Mouse (Mus musculus): ENCODE results near the gene Tbk1. TPM values are rescaled to one million over a fixed set of nuclear protein-coding genes. Genes with fewer than 3 reads are reported as not detected.

Gene Tbk1
- polyA plus RNA-seq (2012; rRNA removed): 6.6 and 13.6 TPM in 2 replicates
- 17.1 and 18.0 TPM in 2 replicates for polyA plus RNA-seq (2014; fragmentation: Nextera tagmentation; extraction: Ambion mirVana)

GRCm38 (mm10) chr10:121586675-121587370 is at the start of gene Tbk1:
Gene Tbk1 (minus strand): TSS chr10:121586787.
- peak within 1 kb of the TSS; percentile 92 for H3K9ac ChIP-seq (replicated peaks)
- peaks cover 9 to 12% of the 10 kb centered on the region in 2 experiments for H3K4me1 ChIP-seq (replicated peaks; ENCODE audit: control insufficient read depth in 2 of 2, insufficient read depth in 2 of 2, low read length in 1 of 2)
- DNase-seq (ENCODE audit: low read depth in 3 of 3, low spot score in 3 of 3) (peak; percentile 80 to 82 (median 80)), ATAC-seq (ENCODE audit: insufficient read depth) (peak; percentile 98)
- H3K36me3 ChIP-seq (replicated peaks; ENCODE audit: control insufficient read depth, insufficient read depth, low read depth): peaks cover 24% of the 10 kb centered on the region
- WGBS (ENCODE audit: insufficient replicate concordance): under 1% methylated on average over 58 of the region's 58 CpGs
- H3K27ac ChIP-seq: peak within 1 kb of the TSS; percentile 62
- TF ChIP-seq EP300 (IDR thresholded peaks at IDR 0.05; ENCODE audit: low read depth) (no peak), CTCF (IDR thresholded peaks at IDR 0.05; ENCODE audit: low read depth) (0 out of 2 replicates have a peak, but pooled peaks have one; percentile 2)
- H3K4me2 ChIP-seq (ENCODE audit: low read depth): peak within 1 kb of the TSS; percentile 84
- H3K9me3 ChIP-seq (ENCODE audit: control insufficient read depth, low read length): no peaks in the 10 kb centered on the region
- peak within 1 kb of the TSS; percentile 75 to 98 for H3K4me3 ChIP-seq (ENCODE audit: insufficient read depth in 1 of 2, low read depth in 2 of 2, low read length in 2 of 2)
- no peaks in the 10 kb centered on the region for H3K27me3 ChIP-seq (ENCODE audit: control insufficient read depth, insufficient read depth, low read length)

- no peak overlapping the region for H3K27ac ChIP-seq
- H3K9ac ChIP-seq (replicated peaks): no peak overlapping the region
- no peak for ATAC-seq (ENCODE audit: insufficient read depth)
- peaks cover 9% of the 10 kb centered on the region for H3K27me3 ChIP-seq (ENCODE audit: control insufficient read depth, insufficient read depth, low read length)
- WGBS (ENCODE audit: insufficient replicate concordance): 71% methylated on average over 6 of the region's 6 CpGs
- H3K4me1 ChIP-seq (replicated peaks; ENCODE audit: control insufficient read depth in 2 of 2, insufficient read depth in 2 of 2, low read length in 1 of 2): peaks cover 0 to 4% of the 10 kb centered on the region in 2 experiments; a peak in 1 of 4 replicates
- no peak overlapping the region for H3K4me2 ChIP-seq (ENCODE audit: low read depth)
- H3K36me3 ChIP-seq (replicated peaks; ENCODE audit: control insufficient read depth, insufficient read depth, low read depth): no peaks in the 10 kb centered on the region
- TF ChIP-seq EP300 (IDR thresholded peaks at IDR 0.05; ENCODE audit: low read depth) (no peak), CTCF (IDR thresholded peaks at IDR 0.05; ENCODE audit: low read depth) (no peak)
- H3K9me3 ChIP-seq (ENCODE audit: control insufficient read depth, low read length): no peaks in the 10 kb centered on the region
- no peak overlapping the region for H3K4me3 ChIP-seq (ENCODE audit: insufficient read depth in 1 of 2, low read depth in 2 of 2, low read length in 2 of 2)
- no peak for DNase-seq (ENCODE audit: low read depth in 3 of 3, low spot score in 3 of 3)
Observed at GRCm38 (mm10) chr10:121636276-121636675, 49.7 kb upstream of the Tbk1 start.

- Histone ChIP-seq H3K27me3 (ENCODE audit: control insufficient read depth, insufficient read depth, low read length) (no peaks in the 10 kb centered on the region; the same call in 1 of the 2 replicates), H3K4me3 (ENCODE audit: insufficient read depth in 1 of 2, low read depth in 2 of 2, low read length in 2 of 2) (no peak overlapping the region), H3K36me3 (replicated peaks; ENCODE audit: control insufficient read depth, insufficient read depth, low read depth) (no peaks in the 10 kb centered on the region), H3K4me2 (ENCODE audit: low read depth) (no peak overlapping the region), H3K9me3 (ENCODE audit: control insufficient read depth, low read length) (no peaks in the 10 kb centered on the region), H3K9ac (replicated peaks) (no peak overlapping the region), H3K4me1 (replicated peaks; ENCODE audit: control insufficient read depth in 2 of 2, insufficient read depth in 2 of 2, low read length in 1 of 2) (no peaks in the 10 kb centered on the region), H3K27ac (no peak overlapping the region)
- TF ChIP-seq CTCF (IDR thresholded peaks at IDR 0.05; ENCODE audit: low read depth) (no peak), EP300 (IDR thresholded peaks at IDR 0.05; ENCODE audit: low read depth) (no peak)
- WGBS (ENCODE audit: insufficient replicate concordance): 13% methylated on average over 1 of the region's 1 CpGs
- DNase-seq (ENCODE audit: low read depth in 3 of 3, low spot score in 3 of 3): no peak
- ATAC-seq (ENCODE audit: insufficient read depth): no peak
Observed at GRCm38 (mm10) chr10:121634159-121634558, 47.6 kb upstream of the Tbk1 start.

DNA sequence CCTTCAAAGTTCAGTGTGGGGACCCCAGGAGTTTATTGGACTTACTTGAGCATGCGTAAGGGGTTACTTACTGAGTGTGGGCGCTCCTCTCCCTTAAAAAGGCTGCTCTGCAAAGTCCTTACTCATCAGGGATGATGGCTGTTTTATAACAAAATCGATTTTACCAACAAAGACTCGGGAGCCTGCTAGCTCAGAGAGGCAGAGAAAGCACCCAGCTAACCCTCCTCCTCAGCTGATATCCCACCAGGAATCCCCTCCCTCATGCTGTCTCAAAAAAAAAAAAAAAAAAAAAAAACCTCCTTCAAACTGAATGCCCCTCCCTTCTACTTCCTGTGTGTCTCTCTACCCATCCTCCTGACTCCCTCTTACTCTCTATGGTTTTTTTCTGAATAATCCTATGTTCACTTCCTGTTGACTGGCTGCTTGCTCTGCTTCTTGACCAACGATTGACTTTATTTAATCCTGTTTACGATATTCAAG is 42.0 kb upstream of the Tbk1 start:
- Histone ChIP-seq H3K27me3 (ENCODE audit: control insufficient read depth, insufficient read depth, low read length) (no peaks in the 10 kb centered on the region), H3K9ac (replicated peaks) (no peak overlapping the region), H3K36me3 (replicated peaks; ENCODE audit: control insufficient read depth, insufficient read depth, low read depth) (no peaks in the 10 kb centered on the region), H3K4me2 (ENCODE audit: low read depth) (no peak overlapping the region), H3K9me3 (ENCODE audit: control insufficient read depth, low read length) (no peaks in the 10 kb centered on the region), H3K4me3 (ENCODE audit: insufficient read depth in 1 of 2, low read depth in 2 of 2, low read length in 2 of 2) (no peak overlapping the region), H3K4me1 (replicated peaks; ENCODE audit: control insufficient read depth in 2 of 2, insufficient read depth in 2 of 2, low read length in 1 of 2) (peaks cover 16 to 21% of the 10 kb centered on the region in 2 experiments), H3K27ac (no peak overlapping the region)
- WGBS (ENCODE audit: insufficient replicate concordance): 68% methylated on average over 6 of the region's 6 CpGs
- DNase-seq (ENCODE audit: low read depth in 3 of 3, low spot score in 3 of 3): no peak
- ATAC-seq (ENCODE audit: insufficient read depth): no peak
- TF ChIP-seq EP300 (IDR thresholded peaks at IDR 0.05; ENCODE audit: low read depth) (no peak), CTCF (IDR thresholded peaks at IDR 0.05; ENCODE audit: low read depth) (no peak)

- H3K9ac ChIP-seq (replicated peaks): no peak overlapping the region
- DNase-seq (ENCODE audit: low read depth in 3 of 3, low spot score in 3 of 3) (no peak), ATAC-seq (ENCODE audit: insufficient read depth) (no peak)
- peak overlapping the region; percentile 80 for H3K4me2 ChIP-seq (ENCODE audit: low read depth)
- H3K4me1 ChIP-seq (replicated peaks; ENCODE audit: control insufficient read depth in 2 of 2, insufficient read depth in 2 of 2, low read length in 1 of 2): peaks cover 16 to 23% of the 10 kb centered on the region in 2 experiments
- H3K27me3 ChIP-seq (ENCODE audit: control insufficient read depth, insufficient read depth, low read length): no peaks in the 10 kb centered on the region
- H3K27ac ChIP-seq: no peak overlapping the region
- H3K36me3 ChIP-seq (replicated peaks; ENCODE audit: control insufficient read depth, insufficient read depth, low read depth): peaks cover 6% of the 10 kb centered on the region; the same call in 1 of the 2 replicates
- 61% methylated on average over 10 of the region's 10 CpGs for WGBS (ENCODE audit: insufficient replicate concordance)
- H3K4me3 ChIP-seq (ENCODE audit: insufficient read depth in 1 of 2, low read depth in 2 of 2, low read length in 2 of 2): no peak overlapping the region; a peak in 1 of 4 replicates
- no peaks in the 10 kb centered on the region for H3K9me3 ChIP-seq (ENCODE audit: control insufficient read depth, low read length)
- TF ChIP-seq EP300 (IDR thresholded peaks at IDR 0.05; ENCODE audit: low read depth): no peak
- no peak for TF ChIP-seq CTCF (IDR thresholded peaks at IDR 0.05; ENCODE audit: low read depth)
Observed at GRCm38 (mm10) chr10:121627216-121627852, 40.7 kb upstream of the Tbk1 start.
